Mouse (Mus musculus) midbrain, embryonic 12.5 days (tissue): ENCODE data around the gene Lpin1. TPM values are rescaled to one million over a fixed set of nuclear protein-coding genes. Genes with fewer than 3 reads are reported as not detected.

Source experiments
- ATAC-seq: fragments of 200-750 bp; cut with Nextera tagmentation; 2 replicates; pipeline ENCODE4 v1.8.0; 2017; ENCODE audit warnings: low read depth, moderate TSS enrichment, moderate library complexity; ENCODE audit not compliant: low FRiP score
- H3K27ac ChIP-seq: fragments of 300-500 bp; sonication (generic); replicated peaks from 2 replicates; pipeline ENCODE4 v1.5.1; 2016; ENCODE audit warnings: mild to moderate bottlenecking
- H3K27me3 ChIP-seq: fragments of 300-500 bp; sonication (generic); 2 replicates; pipeline ENCODE4 v1.6.1; 2016; ENCODE audit warnings: mild to moderate bottlenecking
- H3K36me3 ChIP-seq: fragments of 300-500 bp; sonication (generic); 2 replicates; pipeline ENCODE4 v1.6.1; 2016
- H3K4me1 ChIP-seq: fragments of 300-500 bp; sonication (generic); 2 replicates; pipeline ENCODE4 v1.6.1; 2016
- H3K4me2 ChIP-seq: fragments of 300-500 bp; sonication (generic); replicated peaks from 2 replicates; pipeline ENCODE4 v1.6.1; 2016; ENCODE audit warnings: mild to moderate bottlenecking, moderate library complexity
- H3K4me3 ChIP-seq: fragments of 300-500 bp; sonication (generic); 2 replicates; pipeline ENCODE4 v1.5.1; 2016; ENCODE audit warnings: mild to moderate bottlenecking
- H3K9ac ChIP-seq: fragments of 300-500 bp; sonication (generic); replicated peaks from 2 replicates; pipeline ENCODE4 v1.6.1; 2016; ENCODE audit warnings: mild to moderate bottlenecking, moderate library complexity
- H3K9me3 ChIP-seq: fragments of 300-500 bp; sonication (generic); 2 replicates; pipeline ENCODE4 v1.6.1; 2016; ENCODE audit warnings: mild to moderate bottlenecking
- WGBS: fragments of 180-500 bp; shearing (Covaris S2); methylation state at CpG from one replicate; pipeline ENCODE4 v1.1.7; 2016; 5-methylcytosine and 5-hydroxymethylcytosine counted together
- polyA plus RNA-seq: library from polyadenylated mRNA; unstranded; fragments of >200 nt; fragmentation: Nextera tagmentation; extraction: Ambion mirVana; gene quantifications from 2 replicates; pipeline ENCODE4 v1.2.1, GENCODE M21; 2016

Lpin1 gene
- polyA plus RNA-seq, 1 experiment from 2014 or later, result 17.8 TPM

- 0 out of 2 replicates have a peak, but pooled peaks have one; percentile 44 for ATAC-seq
- Histone ChIP-seq H3K36me3 (peaks cover 76% of the 10 kb centered on the region), H3K27me3 (no peaks in the 10 kb centered on the region), H3K9ac (no peak overlapping the region), H3K4me2 (no peak overlapping the region), H3K27ac (no peak overlapping the region), H3K4me3 (no peak overlapping the region), H3K4me1 (no peaks in the 10 kb centered on the region), H3K9me3 (no peaks in the 10 kb centered on the region)
- 73% methylated on average over 9 of the region's 9 CpGs for WGBS
These were observed 47.3 kb downstream of the Lpin1 start for GRCm38 (mm10) chr12:16563427-16563826.

- Histone ChIP-seq H3K27me3 (no peaks in the 10 kb centered on the region), H3K27ac (no peak overlapping the region), H3K36me3 (peaks cover 83% of the 10 kb centered on the region), H3K4me3 (no peak overlapping the region), H3K4me1 (no peaks in the 10 kb centered on the region), H3K4me2 (no peak overlapping the region), H3K9ac (no peak overlapping the region), H3K9me3 (no peaks in the 10 kb centered on the region)
- ATAC-seq, result no peak
- 93% methylated on average over 10 of the region's 10 CpGs for WGBS
These were observed 48.1 kb downstream of the Lpin1 start for GRCm38 (mm10) chr12:16562647-16563046.

- 92% methylated on average over 8 of the region's 8 CpGs for WGBS
- no peaks in the 10 kb centered on the region for H3K4me1 ChIP-seq
- H3K9me3 ChIP-seq, result no peaks in the 10 kb centered on the region
- no peak overlapping the region for H3K9ac ChIP-seq
- H3K4me3 ChIP-seq, result no peak overlapping the region
- no peak overlapping the region for H3K27ac ChIP-seq
- no peaks in the 10 kb centered on the region for H3K27me3 ChIP-seq
- H3K36me3 ChIP-seq, result peaks cover 87% of the 10 kb centered on the region
- H3K4me2 ChIP-seq, result no peak overlapping the region
- ATAC-seq, result no peak
These were observed 48.6 kb downstream of the Lpin1 start for GRCm38 (mm10) chr12:16562181-16562580.

- H3K4me2 ChIP-seq, result no peak overlapping the region
- no peaks in the 10 kb centered on the region for H3K4me1 ChIP-seq
- no peaks in the 10 kb centered on the region for H3K27me3 ChIP-seq
- H3K9ac ChIP-seq, result no peak overlapping the region
- H3K36me3 ChIP-seq, result peaks cover 68% of the 10 kb centered on the region
- no peak overlapping the region for H3K4me3 ChIP-seq
- ATAC-seq, result no peak
- H3K27ac ChIP-seq, result no peak overlapping the region
- WGBS, result 82% methylated on average over 4 of the region's 4 CpGs
- H3K9me3 ChIP-seq, result no peaks in the 10 kb centered on the region
These were observed 53.5 kb downstream of the Lpin1 start for GRCm38 (mm10) chr12:16557271-16557670.

- no peak overlapping the region for H3K4me3 ChIP-seq
- H3K4me1 ChIP-seq, result 0 out of 2 replicates have a peak, but pooled peaks cover 8% of the 10 kb centered on the region
- H3K27ac ChIP-seq, result no peak overlapping the region
- ATAC-seq, result no peak
- no peaks in the 10 kb centered on the region for H3K9me3 ChIP-seq
- H3K4me2 ChIP-seq, result no peak overlapping the region
- peaks cover 49% of the 10 kb centered on the region for H3K36me3 ChIP-seq
- 88% methylated on average over 8 of the region's 8 CpGs for WGBS
- H3K27me3 ChIP-seq, result no peaks in the 10 kb centered on the region
- H3K9ac ChIP-seq, result no peak overlapping the region
These were observed 56.6 kb downstream of the Lpin1 start for GRCm38 (mm10) chr12:16554171-16554570.

- H3K9ac ChIP-seq, result no peak overlapping the region
- no peaks in the 10 kb centered on the region for H3K27me3 ChIP-seq
- ATAC-seq, result no peak
- 85% methylated on average over 13 of the region's 13 CpGs for WGBS
- H3K4me2 ChIP-seq, result no peak overlapping the region
- H3K36me3 ChIP-seq, result peaks cover 47% of the 10 kb centered on the region
- no peaks in the 10 kb centered on the region for H3K9me3 ChIP-seq
- 0 out of 2 replicates have a peak, but pooled peaks cover 8% of the 10 kb centered on the region for H3K4me1 ChIP-seq
- no peak overlapping the region for H3K4me3 ChIP-seq
- H3K27ac ChIP-seq, result no peak overlapping the region
These were observed 58.5 kb downstream of the Lpin1 start for GRCm38 (mm10) chr12:16552108-16552771.

GRCm38 (mm10) chr12:16550983-16551454 is 59.7 kb downstream of the Lpin1 start:
- Histone ChIP-seq H3K36me3 (peaks cover 49% of the 10 kb centered on the region), H3K4me1 (0 out of 2 replicates have a peak, but pooled peaks cover 8% of the 10 kb centered on the region), H3K9ac (no peak overlapping the region), H3K4me3 (no peak overlapping the region), H3K27ac (no peak overlapping the region), H3K27me3 (no peaks in the 10 kb centered on the region), H3K9me3 (no peaks in the 10 kb centered on the region), H3K4me2 (no peak overlapping the region)
- no peak for ATAC-seq
- WGBS, result 79% methylated on average over 12 of the region's 12 CpGs

- H3K4me3 ChIP-seq, result no peak overlapping the region
- H3K27ac ChIP-seq, result no peak overlapping the region
- H3K27me3 ChIP-seq, result no peaks in the 10 kb centered on the region
- 0 out of 2 replicates have a peak, but pooled peaks cover 8% of the 10 kb centered on the region for H3K4me1 ChIP-seq
- no peaks in the 10 kb centered on the region for H3K9me3 ChIP-seq
- peaks cover 67% of the 10 kb centered on the region for H3K36me3 ChIP-seq
- no peak overlapping the region for H3K4me2 ChIP-seq
- ATAC-seq, result peak; percentile 42; the same call in 1 of the 2 replicates
- H3K9ac ChIP-seq, result no peak overlapping the region
- WGBS, result 71% methylated on average over 12 of the region's 12 CpGs
These were observed 61.9 kb downstream of the Lpin1 start for GRCm38 (mm10) chr12:16548824-16549375.

- no peaks in the 10 kb centered on the region for H3K9me3 ChIP-seq
- no peaks in the 10 kb centered on the region for H3K4me1 ChIP-seq
- ATAC-seq, result no peak
- peaks cover 81% of the 10 kb centered on the region for H3K36me3 ChIP-seq
- H3K9ac ChIP-seq, result no peak overlapping the region
- 88% methylated on average over 5 of the region's 5 CpGs for WGBS
- no peak overlapping the region for H3K4me3 ChIP-seq
- H3K27me3 ChIP-seq, result no peaks in the 10 kb centered on the region
- no peak overlapping the region for H3K27ac ChIP-seq
- no peak overlapping the region for H3K4me2 ChIP-seq
These were observed 69.2 kb downstream of the Lpin1 start for GRCm38 (mm10) chr12:16541606-16542005.

GRCm38 (mm10) chr12:16540712-16541111 is 70.1 kb downstream of the Lpin1 start:
- H3K4me1 ChIP-seq, result no peaks in the 10 kb centered on the region
- H3K27me3 ChIP-seq, result no peaks in the 10 kb centered on the region
- H3K27ac ChIP-seq, result no peak overlapping the region
- no peak for ATAC-seq
- no peak overlapping the region for H3K9ac ChIP-seq
- peaks cover 75% of the 10 kb centered on the region for H3K36me3 ChIP-seq
- 91% methylated on average over 8 of the region's 8 CpGs for WGBS
- no peaks in the 10 kb centered on the region for H3K9me3 ChIP-seq
- no peak overlapping the region for H3K4me3 ChIP-seq
- H3K4me2 ChIP-seq, result no peak overlapping the region

GRCm38 (mm10) chr12:16539965-16540661 is 70.7 kb downstream of the Lpin1 start:
- peaks cover 71% of the 10 kb centered on the region for H3K36me3 ChIP-seq
- no peak for ATAC-seq
- no peaks in the 10 kb centered on the region for H3K27me3 ChIP-seq
- 84% methylated on average over 5 of the region's 5 CpGs for WGBS
- H3K4me3 ChIP-seq, result no peak overlapping the region
- no peaks in the 10 kb centered on the region for H3K9me3 ChIP-seq
- H3K27ac ChIP-seq, result no peak overlapping the region
- no peak overlapping the region for H3K4me2 ChIP-seq
- H3K9ac ChIP-seq, result no peak overlapping the region
- H3K4me1 ChIP-seq, result no peaks in the 10 kb centered on the region

GRCm38 (mm10) chr12:16533331-16533828 is 77.4 kb downstream of the Lpin1 start:
- Histone ChIP-seq H3K27ac (0 out of 2 replicates have a peak overlapping the region, but pooled peaks have one; percentile 31), H3K27me3 (no peaks in the 10 kb centered on the region), H3K4me1 (peaks cover 11% of the 10 kb centered on the region; the same call in 1 of the 2 replicates), H3K4me3 (no peak overlapping the region), H3K9ac (no peak overlapping the region), H3K4me2 (no peak overlapping the region), H3K9me3 (no peaks in the 10 kb centered on the region), H3K36me3 (peaks cover 16% of the 10 kb centered on the region)
- ATAC-seq, result peak; percentile 78
- 24% methylated on average over 4 of the region's 4 CpGs for WGBS
